Comparison of ENCODE assay signal across 10 mouse cellular contexts in genomic region chr1:134493496-134493895, GRCm38 (mm10). TPM values are rescaled to one million over a fixed set of nuclear protein-coding genes. Genes with fewer than 3 reads are reported as not detected.
DNase-seq lines count a peak whose midpoint lies in the region; ATAC-seq and TF ChIP-seq lines count a peak whose summit lies in the region.
"Had no signal": no experiment of that assay in that cellular context is flagged by ENCODE, and none has a peak within 500 bp of the region (broad histone marks: within the 10 kb centered on the region; RNA-seq: fewer than 3 reads in every experiment).

No protein-coding gene starts in this region.

- no peak overlapping the region for H3K9ac ChIP-seq in forebrain, embryonic 12.5 days
- H3K9ac ChIP-seq in forebrain, embryonic 11.5 days (ENCODE audit: low read length), result no peak overlapping the region
- no peak overlapping the region for H3K9ac ChIP-seq in lung, postnatal 0 days (replicated peaks; ENCODE audit: low read depth)
- H3K9ac ChIP-seq in liver, postnatal 0 days (replicated peaks), result no peak overlapping the region

- no peaks in the 10 kb centered on the region for H3K27me3 ChIP-seq in forebrain, embryonic 12.5 days
- H3K27me3 ChIP-seq in forebrain, embryonic 11.5 days (ENCODE audit: control insufficient read depth, insufficient read depth, low read length), result no peaks in the 10 kb centered on the region
- no peaks in the 10 kb centered on the region for H3K27me3 ChIP-seq in lung, postnatal 0 days (replicated peaks; ENCODE audit: insufficient read depth, low read length)
- no peaks in the 10 kb centered on the region for H3K27me3 ChIP-seq in liver, postnatal 0 days (ENCODE audit: insufficient read depth, low read length)

- peak; percentile 35 for TF ChIP-seq CTCF in lung, postnatal 0 days (IDR thresholded peaks at IDR 0.05)
- TF ChIP-seq CTCF in liver, postnatal 0 days (IDR thresholded peaks at IDR 0.05; ENCODE audit: low read depth), result no peak

- ATAC-seq in forebrain, embryonic 12.5 days (ENCODE audit: low FRiP score), result no peak
- ATAC-seq in forebrain, embryonic 11.5 days (replicated peaks; ENCODE audit: low FRiP score), result no peak
- ATAC-seq in lung, postnatal 0 days, result no peak
- ATAC-seq in liver, postnatal 0 days, result no peak

- H3K9me3 ChIP-seq in forebrain, embryonic 12.5 days, result no peaks in the 10 kb centered on the region
- no peaks in the 10 kb centered on the region for H3K9me3 ChIP-seq in forebrain, embryonic 11.5 days (ENCODE audit: control insufficient read depth, low read length)
- no peaks in the 10 kb centered on the region for H3K9me3 ChIP-seq in lung, postnatal 0 days (ENCODE audit: low read length)
- H3K9me3 ChIP-seq in liver, postnatal 0 days (ENCODE audit: low read length), result no peaks in the 10 kb centered on the region

- no peak overlapping the region for H3K27ac ChIP-seq in forebrain, embryonic 12.5 days
- no peak overlapping the region for H3K27ac ChIP-seq in forebrain, embryonic 11.5 days (ENCODE audit: low read depth, low read length)
- 0 out of 2 replicates have a peak overlapping the region, but pooled peaks have one; percentile 92 for H3K27ac ChIP-seq in lung, postnatal 0 days (ENCODE audit: low read length)
- peak overlapping the region; percentile 92; the same call in 1 of the 2 replicates for H3K27ac ChIP-seq in liver, postnatal 0 days (ENCODE audit: low read depth)

- peaks cover 29% of the 10 kb centered on the region for H3K36me3 ChIP-seq in forebrain, embryonic 12.5 days (replicated peaks)
- H3K36me3 ChIP-seq in forebrain, embryonic 11.5 days (ENCODE audit: control insufficient read depth, insufficient read depth, low read length), result no peaks in the 10 kb centered on the region
- H3K36me3 ChIP-seq in lung, postnatal 0 days (ENCODE audit: insufficient read depth, low read length), result 0 out of 2 replicates have a peak, but pooled peaks cover 10% of the 10 kb centered on the region
- peaks cover 19% of the 10 kb centered on the region for H3K36me3 ChIP-seq in liver, postnatal 0 days (replicated peaks; ENCODE audit: insufficient read depth, low read length)

- peaks cover 17% of the 10 kb centered on the region for H3K4me1 ChIP-seq in forebrain, embryonic 12.5 days
- H3K4me1 ChIP-seq in forebrain, embryonic 11.5 days (replicated peaks; ENCODE audit: control insufficient read depth, insufficient read depth, low read length), result no peaks in the 10 kb centered on the region; the same call in 1 of the 2 replicates
- H3K4me1 ChIP-seq in lung, postnatal 0 days (ENCODE audit: insufficient read depth, low read depth, low read length), result peaks cover 6% of the 10 kb centered on the region; the same call in 1 of the 2 replicates
- H3K4me1 ChIP-seq in liver, postnatal 0 days (ENCODE audit: insufficient read depth), result peaks cover 9% of the 10 kb centered on the region

- H3K4me2 ChIP-seq in forebrain, embryonic 12.5 days, result peak overlapping the region; percentile 80; the same call in 1 of the 2 replicates
- H3K4me2 ChIP-seq in forebrain, embryonic 11.5 days (ENCODE audit: low read depth, low read length, severe bottlenecking), result no peak overlapping the region
- H3K4me2 ChIP-seq in lung, postnatal 0 days (replicated peaks; ENCODE audit: low read depth, low read length), result peak overlapping the region; percentile 73; the same call in 1 of the 2 replicates
- peak overlapping the region; percentile 89 for H3K4me2 ChIP-seq in liver, postnatal 0 days (ENCODE audit: low read depth, low read length)

- DNase-seq in forebrain, embryonic 11.5 days (ENCODE audit: low spot score), result no peak
- DNase-seq in lung, postnatal 0 days (ENCODE audit: low spot score), result peak; percentile 52
- DNase-seq in lung, postnatal 10 days, result no peak
- DNase-seq in c-Kit-positive CD71-positive TER-119-negative erythroid progenitor cells, embryonic 14.5 days (ENCODE audit: low read depth), result peak; percentile 13
- DNase-seq in liver, postnatal 0 days, result no peak
- no peak for DNase-seq in left cerebral cortex, adult 18-20 months (ENCODE audit: low spot score in 2 of 2)
- DNase-seq in layer of hippocampus, postnatal 25 days (ENCODE audit: extremely low spot score in 1 of 2, low spot score in 1 of 2), result no peak
- DNase-seq: kidney, adult 8-10 months had no signal

- no peak for TF ChIP-seq EP300 in lung, postnatal 0 days (IDR thresholded peaks at IDR 0.05)
- no peak for TF ChIP-seq EP300 in liver, postnatal 0 days (IDR thresholded peaks at IDR 0.05; ENCODE audit: low read depth)

- no peak overlapping the region for H3K4me3 ChIP-seq in forebrain, embryonic 12.5 days (replicated peaks)
- H3K4me3 ChIP-seq in forebrain, embryonic 11.5 days (ENCODE audit: low read depth, low read length), result no peak overlapping the region
- H3K4me3 ChIP-seq in lung, postnatal 0 days (ENCODE audit: low read depth, low read length), result no peak overlapping the region
- no peak overlapping the region for H3K4me3 ChIP-seq in liver, postnatal 0 days (ENCODE audit: low read depth, low read length)

- 86% methylated on average over 2 of the region's 2 CpGs for WGBS in forebrain, embryonic 12.5 days
- WGBS in forebrain, embryonic 11.5 days, result 92% methylated on average over 2 of the region's 2 CpGs
- WGBS in lung, postnatal 0 days, result 61% methylated on average over 2 of the region's 2 CpGs
- 87% methylated on average over 2 of the region's 2 CpGs for WGBS in liver, postnatal 0 days (ENCODE audit: insufficient replicate concordance)

RNA-seq across cellular contexts. Expression of gene Rabif, which starts 1.0 kb away (rescaled TPM):
- 41.6 and 41.7 TPM in 2 replicates for polyA plus RNA-seq in forebrain, embryonic 12.5 days (2016; fragmentation: Nextera tagmentation; extraction: Ambion mirVana)
- 42.7 and 45.3 TPM in 2 replicates for polyA plus RNA-seq in forebrain, embryonic 11.5 days (2014; fragmentation: Nextera tagmentation; extraction: Ambion mirVana)
- polyA plus RNA-seq in lung, postnatal 0 days (2015; fragmentation: Nextera tagmentation; extraction: Ambion mirVana), result 28.0 and 29.1 TPM in 2 replicates
- polyA plus RNA-seq in liver, postnatal 0 days (2015; fragmentation: Nextera tagmentation; extraction: Ambion mirVana), result 12.4 and 13.2 TPM in 2 replicates
- total RNA-seq in left cerebral cortex, adult 18-20 months (2021), result 10 to 100 TPM; 27.5 to 28.1 TPM
- 10 to 100 TPM; 23.6 to 28.2 TPM for total RNA-seq in layer of hippocampus, postnatal 25 days (2021)

RNA-seq across cellular contexts. Expression of gene Klhl12, which starts 38.2 kb away (rescaled TPM):
- 33.2 and 34.1 TPM in 2 replicates for polyA plus RNA-seq in forebrain, embryonic 12.5 days (2016; fragmentation: Nextera tagmentation; extraction: Ambion mirVana)
- 34.1 and 36.3 TPM in 2 replicates for polyA plus RNA-seq in forebrain, embryonic 11.5 days (2014; fragmentation: Nextera tagmentation; extraction: Ambion mirVana)
- 11.3 and 12.8 TPM in 2 replicates for polyA plus RNA-seq in lung, postnatal 0 days (2015; fragmentation: Nextera tagmentation; extraction: Ambion mirVana)
- polyA plus RNA-seq in liver, postnatal 0 days (2015; fragmentation: Nextera tagmentation; extraction: Ambion mirVana), result 12.3 and 13.2 TPM in 2 replicates
- total RNA-seq in left cerebral cortex, adult 18-20 months (2021), result 10 to 100 TPM; 37.0 to 37.3 TPM
- 10 to 100 TPM; 40.2 to 43.8 TPM for total RNA-seq in layer of hippocampus, postnatal 25 days (2021)

RNA-seq across cellular contexts. Expression of gene Mgat4e, which starts 56.0 kb away (rescaled TPM):
- polyA plus RNA-seq in forebrain, embryonic 12.5 days (2016; fragmentation: Nextera tagmentation; extraction: Ambion mirVana), result not detected in 2 replicates
- polyA plus RNA-seq in forebrain, embryonic 11.5 days (2014; fragmentation: Nextera tagmentation; extraction: Ambion mirVana), result not detected in 2 replicates
- polyA plus RNA-seq in lung, postnatal 0 days (2015; fragmentation: Nextera tagmentation; extraction: Ambion mirVana), result not detected in 2 replicates
- not detected in 2 replicates for polyA plus RNA-seq in liver, postnatal 0 days (2015; fragmentation: Nextera tagmentation; extraction: Ambion mirVana)
- total RNA-seq in left cerebral cortex, adult 18-20 months (2021), result not detected
- total RNA-seq in layer of hippocampus, postnatal 25 days (2021), result not detected
- total RNA-seq: common myeloid progenitor, adult 5-6 weeks had no signal

Comparison
In these comparisons a context has a peak if more than half of its experiments do, and no peak if none do; other contexts are left out.
1. DNase-seq: peak in lung, postnatal 0 days (single experiment) and c-Kit-positive CD71-positive TER-119-negative erythroid progenitor cells, embryonic 14.5 days (single experiment); none in forebrain, embryonic 11.5 days (single experiment), lung, postnatal 10 days (single experiment), liver, postnatal 0 days (single experiment), left cerebral cortex, adult 18-20 months (0 of 2) and layer of hippocampus, postnatal 25 days (0 of 2).
2. H3K27ac ChIP-seq: peak in lung, postnatal 0 days (single experiment) and liver, postnatal 0 days (single experiment); none in forebrain, embryonic 12.5 days (single experiment) and forebrain, embryonic 11.5 days (single experiment).